Mouse (Mus musculus) cerebellum, adult 9-11 months (tissue): ENCODE measurements around the gene Gm20388.
"Not testable (repeated sequence)": the region's sequence is repeated elsewhere in the genome, so short reads cannot be mapped to it uniquely, and the experiment has no call there.

Experiments used
- DNase-seq: peaks from one replicate; pipeline ENCODE4 v3.0.0; 2022

Gm20388 gene

DNA sequence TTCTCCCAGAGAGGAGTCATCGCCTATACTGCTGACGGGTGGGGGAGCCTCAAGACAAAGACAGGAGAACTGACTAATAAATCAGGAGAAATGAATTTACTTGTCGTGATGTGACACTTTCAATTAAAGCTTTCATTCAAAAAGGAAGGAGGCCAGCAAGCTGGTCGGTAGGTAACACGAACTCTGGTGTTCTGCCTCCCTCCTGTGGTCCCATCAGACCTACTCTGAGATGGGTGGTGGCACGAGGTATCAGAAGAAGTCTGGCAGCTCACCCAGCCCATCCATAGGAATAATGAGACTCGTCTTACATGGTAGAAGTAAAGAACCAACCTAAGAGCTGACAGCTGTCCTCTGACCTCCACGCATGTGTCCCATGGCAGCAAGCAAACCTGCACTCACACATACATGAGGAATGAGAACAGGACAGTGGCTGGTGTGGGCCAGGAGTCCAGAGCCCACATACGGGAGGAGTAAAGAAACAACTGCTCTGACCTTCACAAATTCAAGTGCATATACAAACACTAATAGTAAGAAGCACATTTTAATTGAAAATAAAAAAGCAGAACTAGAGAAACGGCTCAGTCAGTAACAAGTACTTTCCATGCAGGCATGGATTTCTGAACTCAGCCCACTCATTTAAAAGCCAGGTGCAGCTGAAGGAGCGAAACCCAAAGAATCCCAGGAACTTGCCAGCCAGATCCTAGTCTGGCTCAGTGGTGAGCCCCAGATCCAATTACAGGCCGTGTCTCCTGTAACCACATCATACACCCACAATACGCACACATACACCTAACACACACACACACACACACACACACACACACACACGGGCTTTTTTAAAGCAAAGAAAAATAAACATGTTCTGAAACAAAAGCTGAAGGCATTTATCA is 3093.6 kb downstream of the Gm20388 start:
- DNase-seq: no peak

GRCm38 (mm10) chr8:123005328-123005727 is 3094.7 kb downstream of the Gm20388 start:
- no peak for DNase-seq

GRCm38 (mm10) chr8:123005805-123006204 is 3095.2 kb downstream of the Gm20388 start:
- no peak for DNase-seq

DNA sequence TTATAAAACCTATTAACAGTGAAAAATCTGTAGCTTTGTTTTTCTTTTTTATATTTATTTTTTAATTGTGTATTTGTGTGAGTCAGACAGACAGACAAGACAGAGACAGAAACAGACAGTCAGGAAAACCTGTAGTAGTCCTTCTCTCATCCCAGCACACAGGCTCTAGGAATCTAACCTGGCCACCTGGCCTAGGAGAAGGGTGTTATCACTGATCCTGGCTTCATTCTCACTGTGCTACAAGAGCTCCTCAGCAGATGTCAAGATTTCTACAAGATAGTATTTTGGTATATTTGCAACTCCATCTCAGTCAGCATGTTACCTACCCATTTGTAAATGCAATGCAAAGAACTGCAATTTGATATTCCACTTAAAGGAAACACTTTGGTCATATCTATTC is 3100.7 kb downstream of the Gm20388 start:
- no peak for DNase-seq

GRCm38 (mm10) chr8:123014429-123014828 is 3103.8 kb downstream of the Gm20388 start:
- DNase-seq: peak; percentile 32

DNA sequence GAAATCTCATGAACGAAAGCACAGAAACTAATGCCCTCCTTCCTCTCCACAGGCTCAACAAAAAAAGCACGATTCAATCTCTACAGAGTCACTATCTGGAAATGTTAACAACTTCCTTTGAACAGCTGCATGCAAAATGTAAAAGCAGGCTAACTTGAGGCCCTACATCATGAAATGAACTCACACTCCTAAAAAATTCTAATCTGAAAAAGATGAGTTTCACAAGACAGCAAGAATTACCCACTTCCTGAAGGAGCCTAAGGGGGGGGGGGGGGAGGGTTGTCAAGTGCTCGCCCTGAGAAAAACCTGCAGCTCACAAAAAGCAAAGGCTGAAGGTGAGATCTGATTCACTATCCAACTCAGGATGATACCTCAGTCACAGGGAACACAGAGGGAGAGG is 3104.4 kb downstream of the Gm20388 start:
- DNase-seq: no peak

DNA sequence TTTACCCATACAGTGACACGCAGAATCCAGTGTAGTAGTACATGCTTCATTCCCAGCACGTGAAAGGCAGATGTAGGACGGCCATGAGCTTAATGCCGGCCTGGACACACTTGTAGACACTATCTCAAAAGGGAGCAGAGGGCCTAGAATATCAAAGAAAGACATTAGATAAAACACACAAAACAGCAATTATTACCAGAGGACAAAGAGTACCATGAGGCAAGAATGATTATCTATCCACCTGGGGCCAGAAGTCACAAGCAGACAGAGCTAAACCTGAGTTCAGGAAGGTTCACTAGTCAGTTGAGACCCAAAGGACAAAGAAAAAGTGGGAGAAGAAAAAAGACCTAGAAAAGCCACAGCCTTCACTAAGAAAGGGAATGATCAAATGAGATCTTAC is 3106.5 kb downstream of the Gm20388 start:
- DNase-seq: no peak

DNA sequence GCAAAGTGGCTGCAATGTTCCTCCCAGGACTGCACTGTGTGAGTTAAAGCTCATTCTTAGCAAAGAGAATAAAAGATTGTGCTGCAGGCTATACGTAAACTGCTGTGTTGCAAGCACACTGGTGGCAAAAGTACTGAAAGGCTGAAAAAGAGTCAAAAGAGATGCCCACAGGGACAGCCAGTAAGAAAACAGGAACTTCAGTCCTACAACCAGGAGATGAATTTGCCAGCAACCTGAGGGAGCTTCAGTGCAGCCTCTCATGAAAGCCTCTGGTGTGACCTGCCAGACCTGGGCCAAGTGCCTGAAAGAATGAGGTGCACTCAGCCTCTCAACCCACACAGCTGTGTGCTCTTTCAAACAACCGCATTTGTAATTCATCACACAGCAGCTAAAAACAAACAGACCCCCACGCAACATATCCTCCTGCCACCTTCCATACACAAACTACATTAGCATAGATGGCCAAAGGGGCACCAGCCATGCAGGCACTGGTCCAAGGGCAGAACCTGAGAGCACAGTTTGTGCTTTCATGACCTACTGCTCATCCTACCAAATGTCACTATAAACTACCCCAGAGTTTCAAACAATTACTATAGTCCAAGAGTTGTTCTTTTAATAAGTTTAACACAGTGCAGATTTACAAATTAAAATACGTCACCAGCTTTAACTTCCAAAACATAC is 3108.0 kb downstream of the Gm20388 start:
- no peak for DNase-seq

DNA sequence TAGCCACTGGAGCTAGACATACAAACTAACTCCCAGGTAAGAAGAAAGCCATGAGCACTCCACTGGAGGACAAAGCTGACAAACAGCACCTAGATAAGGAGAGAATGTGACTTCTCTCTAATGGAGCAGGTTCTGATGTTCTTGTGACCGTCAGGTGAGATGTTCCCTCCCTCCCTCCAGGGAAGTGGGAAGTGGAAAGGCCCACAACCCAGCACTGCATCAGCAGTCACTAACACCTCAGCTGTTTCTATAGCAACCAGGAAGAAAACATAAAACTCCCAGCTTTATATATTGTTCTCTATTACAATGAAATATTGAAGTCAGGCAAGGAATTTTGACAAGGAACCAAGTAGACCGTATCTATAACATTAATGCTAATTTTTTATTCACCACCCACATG is 3109.4 kb downstream of the Gm20388 start:
- DNase-seq: no peak

DNA sequence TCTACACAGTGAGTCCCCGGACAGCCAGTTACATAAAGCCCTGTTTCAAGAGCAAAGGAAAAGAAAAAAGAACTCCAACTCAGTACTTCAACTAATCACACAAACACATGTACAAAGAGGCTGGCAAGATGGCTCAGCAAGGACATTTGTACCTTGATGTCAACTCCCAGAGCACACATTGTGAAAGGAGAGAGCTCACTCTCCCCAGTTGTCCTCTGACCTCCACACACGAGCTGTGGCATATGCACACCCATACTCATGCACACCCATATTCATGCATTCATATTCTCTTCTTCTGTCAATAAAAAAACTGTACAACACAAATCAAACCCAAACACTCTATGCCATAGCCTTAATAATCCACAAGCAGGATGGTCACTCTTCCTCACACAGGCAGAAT is 3110.2 kb downstream of the Gm20388 start:
- no peak for DNase-seq

GRCm38 (mm10) chr8:123021259-123021658 is 3110.6 kb downstream of the Gm20388 start:
- no peak for DNase-seq

GRCm38 (mm10) chr8:123022727-123023126 is 3112.1 kb downstream of the Gm20388 start:
- DNase-seq: no peak

- no peak for DNase-seq
Measured at GRCm38 (mm10) chr8:123024226-123024625, 3113.6 kb downstream of the Gm20388 start.

- DNase-seq: no peak
Measured at GRCm38 (mm10) chr8:123025951-123026351, 3115.3 kb downstream of the Gm20388 start.

- DNase-seq: no peak
Measured at GRCm38 (mm10) chr8:123027786-123028185, 3117.1 kb downstream of the Gm20388 start.

DNA sequence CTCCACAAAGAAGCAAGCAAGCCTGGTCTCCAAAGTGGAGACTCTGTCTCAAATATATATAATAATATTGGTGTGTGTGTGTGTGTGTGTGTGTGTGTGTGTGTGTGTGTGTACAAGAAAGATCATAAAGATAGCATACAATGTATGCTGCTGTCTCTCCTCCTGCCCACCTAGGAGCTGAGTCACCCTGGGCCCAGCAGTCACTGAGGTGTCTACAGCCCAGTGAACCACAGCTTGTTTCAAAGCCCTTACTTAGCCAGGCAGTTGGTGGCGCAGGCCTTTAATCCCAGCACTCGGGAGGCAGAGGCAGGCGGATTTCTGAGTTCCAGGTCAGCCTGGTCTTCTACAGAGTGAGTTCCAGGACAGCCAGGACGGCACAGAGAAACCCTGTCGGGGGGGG is 3119.4 kb downstream of the Gm20388 start:
- not testable (repeated sequence) for DNase-seq

- DNase-seq: no peak
Measured at GRCm38 (mm10) chr8:123031321-123031978, 3120.8 kb downstream of the Gm20388 start.

- DNase-seq: no peak
Measured at GRCm38 (mm10) chr8:123032730-123033129, 3122.1 kb downstream of the Gm20388 start.

DNA sequence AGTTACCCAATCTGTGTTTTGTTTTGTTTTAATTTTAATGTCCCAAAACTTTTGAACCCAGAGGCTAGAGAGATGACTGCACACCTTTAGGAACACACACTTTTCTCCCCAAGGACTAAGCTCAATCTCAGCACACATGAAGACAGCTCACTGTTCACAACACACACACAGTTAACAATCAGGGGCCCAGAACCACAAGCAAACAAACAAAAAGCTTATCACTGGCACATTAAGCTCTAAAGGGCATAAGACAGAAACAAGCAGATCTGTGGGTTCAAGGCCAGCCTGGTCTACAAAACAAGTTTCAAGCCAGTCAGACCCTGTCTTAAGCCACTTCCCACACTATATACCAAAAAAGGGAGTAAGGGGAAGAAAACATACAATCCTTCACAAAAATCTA is 3122.8 kb downstream of the Gm20388 start:
- DNase-seq: no peak

GRCm38 (mm10) chr8:123034171-123034570 is 3123.5 kb downstream of the Gm20388 start:
- no peak for DNase-seq

DNA sequence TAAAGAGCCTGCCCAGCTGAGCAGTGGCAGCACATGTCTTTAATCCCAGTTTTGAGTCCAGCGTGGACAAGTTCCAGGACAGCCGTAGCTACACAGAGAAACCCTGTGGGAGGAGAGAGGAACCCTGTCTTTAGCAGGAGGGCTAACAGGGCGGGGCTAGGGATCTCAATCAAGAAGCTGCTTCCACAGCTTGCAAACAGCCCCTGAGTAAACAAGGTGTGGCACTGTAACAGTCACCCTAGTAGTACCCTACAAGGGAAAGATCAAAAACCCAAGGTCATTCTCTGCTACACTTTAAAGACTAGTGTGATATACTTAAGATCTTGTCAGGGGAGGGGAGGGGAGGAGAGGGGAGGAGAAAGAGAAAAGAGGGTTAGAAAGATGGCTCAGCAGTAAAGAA is 3126.3 kb downstream of the Gm20388 start:
- DNase-seq: no peak

DNA sequence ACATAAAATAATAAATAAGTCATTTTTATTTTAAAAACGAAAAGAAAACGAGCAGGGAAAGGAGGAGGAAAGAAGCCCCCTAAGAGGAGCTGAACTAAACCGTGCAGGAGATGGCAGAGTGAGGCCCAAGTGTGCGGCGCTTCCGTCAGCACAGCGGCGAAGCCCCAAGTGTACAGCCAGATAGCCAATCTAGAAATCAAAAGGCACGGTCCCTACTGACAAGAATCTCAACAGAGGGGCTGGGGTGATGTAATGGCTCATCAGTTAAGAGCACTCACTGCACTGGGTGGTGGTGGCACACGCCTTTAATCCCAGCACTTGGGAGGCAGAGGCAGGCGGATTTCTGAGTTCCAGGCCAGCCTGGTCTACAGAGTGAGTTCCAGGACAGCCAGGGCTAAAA is 3126.8 kb downstream of the Gm20388 start:
- DNase-seq: no peak

GRCm38 (mm10) chr8:123038351-123038750 is 3127.7 kb downstream of the Gm20388 start:
- no peak for DNase-seq
